Mouse (Mus musculus) liver, embryonic 14.5 days (tissue): ENCODE measurements around the gene Wipf3.

Experiments used
- CTCF ChIP-seq: IDR thresholded peaks from 2 replicates; pipeline ENCODE4 v1.5.1; 2016; ENCODE audit warnings: antibody characterized with exemption, low read depth, control low read depth
- EP300 ChIP-seq: IDR thresholded peaks from 2 replicates; pipeline ENCODE4 v1.6.1; 2016; ENCODE audit warnings: antibody characterized with exemption, low read depth

DNA sequence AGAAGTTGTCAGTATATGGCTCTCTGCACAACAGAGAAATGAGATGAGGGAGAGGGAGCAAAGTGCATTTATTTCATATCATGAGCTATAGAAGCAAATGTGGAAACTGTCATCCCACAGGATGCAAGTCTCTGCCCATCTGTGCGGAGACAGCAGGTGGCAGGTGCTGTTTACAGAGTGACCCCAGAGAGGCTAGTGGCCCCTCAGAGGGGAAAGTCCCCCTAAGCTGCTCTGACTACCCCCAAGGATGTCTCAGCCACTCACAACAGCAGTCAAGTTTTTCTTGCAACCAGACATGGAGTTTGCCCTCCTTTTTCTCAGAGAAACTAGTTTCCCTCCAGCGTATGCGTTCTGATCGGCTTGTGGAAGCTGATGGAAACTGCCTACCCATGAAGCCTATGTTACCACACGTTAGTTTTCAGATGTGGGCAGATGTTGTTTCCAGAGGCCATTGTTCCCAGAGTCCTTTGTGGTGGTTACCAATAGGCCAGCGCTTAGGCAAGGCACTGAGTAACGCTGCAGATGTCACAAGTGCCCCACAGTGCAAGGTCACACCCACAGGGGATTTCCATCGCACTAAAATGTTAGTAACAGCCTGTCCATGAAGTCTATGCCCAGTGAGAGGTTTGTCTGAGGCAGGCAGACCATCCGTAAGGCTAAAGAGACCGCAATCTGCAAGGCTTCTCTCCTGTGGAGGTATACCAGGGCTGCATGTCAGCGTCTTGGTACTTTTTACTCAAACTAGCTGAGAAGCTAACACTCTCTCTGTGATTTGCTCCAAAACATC lies 65.4 kb downstream of the Wipf3 start:
- TF ChIP-seq CTCF: no peak
- no peak for TF ChIP-seq EP300
